Mouse (Mus musculus) bone marrow, adult 2 months (tissue): Measurements from ENCODE around the gene Drd4.

Experiments
- CTCF ChIP-seq: fragments of 200-500 bp; IDR thresholded peaks from 2 replicates; pipeline ENCODE4 v1.5.1; 2011; ENCODE audit warnings: low read length, control low read depth; ENCODE audit not compliant: control insufficient read depth, insufficient read depth
- POLR2A ChIP-seq: fragments of 200-500 bp; IDR thresholded peaks from 2 replicates; pipeline ENCODE4 v1.6.1; 2011; ENCODE audit warnings: low read depth, mild to moderate bottlenecking, control low read depth, low read length, borderline replicate concordance; ENCODE audit not compliant: control insufficient read depth

DNA sequence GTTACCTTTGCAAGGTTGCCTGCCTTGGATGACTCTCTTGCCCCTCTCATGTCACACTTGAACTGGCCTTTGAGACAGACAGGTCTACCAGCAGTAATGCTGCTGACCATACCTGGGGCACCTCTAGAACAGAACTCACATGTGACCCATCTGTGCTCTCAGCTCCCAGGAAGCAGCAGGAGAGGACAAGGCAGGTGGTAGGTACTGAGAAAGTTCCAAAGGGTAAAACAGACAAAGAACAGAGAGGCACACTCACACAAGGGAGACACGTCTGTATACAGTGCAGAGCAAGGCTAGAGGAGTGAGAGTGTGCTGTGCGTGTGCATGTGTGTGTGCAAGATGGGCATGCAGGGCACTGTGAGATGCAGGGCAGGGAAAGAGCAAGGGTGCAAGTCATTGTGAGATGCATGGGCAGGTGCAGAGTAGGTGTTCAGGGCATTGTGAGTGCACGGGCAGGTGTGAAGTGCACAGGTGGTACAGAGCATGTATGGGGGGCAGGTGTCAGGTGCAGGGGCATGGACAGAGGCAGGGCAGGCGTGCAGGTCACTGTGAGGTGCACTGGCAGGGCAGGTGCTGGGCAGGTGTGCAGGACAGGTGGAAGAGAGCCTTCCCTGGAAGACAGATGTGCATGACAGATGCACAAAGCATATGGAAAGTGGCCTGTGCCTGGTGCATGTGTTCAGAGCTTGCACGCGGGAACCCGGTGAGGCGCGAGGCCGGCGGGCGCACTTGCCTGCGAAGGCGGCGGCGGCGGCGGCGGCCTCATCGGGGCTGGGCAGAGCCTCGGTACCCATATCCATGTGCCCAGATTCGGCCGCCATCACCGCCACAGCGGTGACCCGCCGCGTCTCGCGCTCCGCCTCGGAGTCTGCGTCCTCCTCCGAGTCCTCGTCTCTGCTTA is 35.0 kb downstream of the Drd4 start:
- no peak for TF ChIP-seq POLR2A
- no peak for TF ChIP-seq CTCF
